Mouse (Mus musculus) stomach, embryonic 15.5 days (tissue): Measurements from ENCODE around the gene Tmem86b. TPM values are rescaled to one million over a fixed set of nuclear protein-coding genes. Genes with fewer than 3 reads are reported as not detected.

ENCODE experiments used
- ATAC-seq: fragments of 200-750 bp; cut with Nextera tagmentation; 2 replicates; pipeline ENCODE4 v1.8.0; 2017; ENCODE audit warnings: low read depth, moderate number of reproducible peaks, moderate TSS enrichment; ENCODE audit not compliant: insufficient read depth, low FRiP score
- H3K27ac ChIP-seq: fragments of 300-500 bp; sonication (generic); 2 replicates; pipeline ENCODE4 v1.5.1; 2015; ENCODE audit warnings: mild to moderate bottlenecking, inconsistent platforms
- H3K27me3 ChIP-seq: fragments of 300-500 bp; sonication (generic); replicated peaks from 2 replicates; pipeline ENCODE4 v1.6.1; 2015; ENCODE audit warnings: inconsistent platforms
- H3K36me3 ChIP-seq: fragments of 300-500 bp; sonication (generic); 2 replicates; pipeline ENCODE4 v1.6.1; 2015; ENCODE audit warnings: inconsistent platforms
- H3K4me1 ChIP-seq: fragments of 300-500 bp; sonication (generic); 2 replicates; pipeline ENCODE4 v1.6.1; 2015; ENCODE audit warnings: inconsistent platforms
- H3K4me2 ChIP-seq: fragments of 300-500 bp; sonication (generic); 2 replicates; pipeline ENCODE4 v1.6.1; 2015; ENCODE audit warnings: mild to moderate bottlenecking, inconsistent platforms
- H3K4me3 ChIP-seq: fragments of 300-500 bp; sonication (generic); replicated peaks from 2 replicates; pipeline ENCODE4 v1.5.1; 2015; ENCODE audit warnings: inconsistent platforms
- H3K9ac ChIP-seq: fragments of 300-500 bp; sonication (generic); 2 replicates; pipeline ENCODE4 v1.6.1; 2015; ENCODE audit warnings: inconsistent platforms
- H3K9me3 ChIP-seq: fragments of 300-500 bp; sonication (generic); 2 replicates; pipeline ENCODE4 v1.6.1; 2016; ENCODE audit warnings: inconsistent platforms
- WGBS: fragments of 180-500 bp; shearing (Covaris S2); methylation state at CpG from one replicate; pipeline ENCODE4 v1.1.7; 2015; 5-methylcytosine and 5-hydroxymethylcytosine counted together
- polyA plus RNA-seq: library from polyadenylated mRNA; unstranded; fragments of >200 nt; fragmentation: Nextera tagmentation; extraction: Ambion mirVana; gene quantifications from 2 replicates; pipeline ENCODE4 v1.2.1, GENCODE M21; 2015

Gene Tmem86b
- polyA plus RNA-seq, 1 experiment from 2014 or later: 4.8 TPM

GRCm38 (mm10) chr7:4658128-4658907 is 27.1 kb upstream of the Tmem86b start:
- Histone ChIP-seq H3K4me2 (peak overlapping the region; percentile 83), H3K27me3 (no peaks in the 10 kb centered on the region), H3K9ac (peak overlapping the region; percentile 91), H3K9me3 (no peaks in the 10 kb centered on the region), H3K36me3 (peaks cover 9% of the 10 kb centered on the region), H3K27ac (peak overlapping the region; percentile 97), H3K4me3 (peak overlapping the region; percentile 95), H3K4me1 (peaks cover 41% of the 10 kb centered on the region)
- peak; percentile 38 for ATAC-seq
- WGBS: under 1% methylated on average over 69 of the region's 78 CpGs

GRCm38 (mm10) chr7:4657521-4658127 is 26.4 kb upstream of the Tmem86b start:
- ATAC-seq: no peak
- Histone ChIP-seq H3K4me2 (peak overlapping the region; percentile 83), H3K9ac (peak overlapping the region; percentile 91), H3K9me3 (no peaks in the 10 kb centered on the region), H3K36me3 (peaks cover 9% of the 10 kb centered on the region; the same call in 1 of the 2 replicates), H3K4me1 (peaks cover 45% of the 10 kb centered on the region), H3K27ac (peak overlapping the region; percentile 97; the same call in 1 of the 2 replicates), H3K27me3 (no peaks in the 10 kb centered on the region), H3K4me3 (peak overlapping the region; percentile 95)
- 28% methylated on average over 9 of the region's 9 CpGs for WGBS

- Histone ChIP-seq H3K9ac (no peak overlapping the region), H3K4me3 (peak overlapping the region; percentile 95; the same call in 1 of the 2 replicates), H3K4me1 (peaks cover 46% of the 10 kb centered on the region), H3K36me3 (0 out of 2 replicates have a peak, but pooled peaks cover 6% of the 10 kb centered on the region), H3K27me3 (no peaks in the 10 kb centered on the region), H3K9me3 (no peaks in the 10 kb centered on the region), H3K27ac (no peak overlapping the region), H3K4me2 (peak overlapping the region; percentile 83)
- no peak for ATAC-seq
- WGBS: 29% methylated on average over 1 of the region's 1 CpGs
These were observed 25.6 kb upstream of the Tmem86b start for GRCm38 (mm10) chr7:4656818-4657217.

- Histone ChIP-seq H3K36me3 (0 out of 2 replicates have a peak, but pooled peaks cover 9% of the 10 kb centered on the region), H3K9me3 (no peaks in the 10 kb centered on the region), H3K27me3 (no peaks in the 10 kb centered on the region), H3K4me1 (peaks cover 46% of the 10 kb centered on the region), H3K4me3 (no peak overlapping the region), H3K4me2 (0 out of 2 replicates have a peak overlapping the region, but pooled peaks have one; percentile 4), H3K27ac (no peak overlapping the region), H3K9ac (no peak overlapping the region)
- no peak for ATAC-seq
- 91% methylated on average over 1 of the region's 1 CpGs for WGBS
These were observed 24.7 kb upstream of the Tmem86b start for GRCm38 (mm10) chr7:4655916-4656315.

- Histone ChIP-seq H3K27ac (no peak overlapping the region), H3K4me1 (peaks cover 46% of the 10 kb centered on the region), H3K27me3 (no peaks in the 10 kb centered on the region), H3K4me3 (no peak overlapping the region), H3K4me2 (no peak overlapping the region), H3K36me3 (0 out of 2 replicates have a peak, but pooled peaks cover 9% of the 10 kb centered on the region), H3K9ac (no peak overlapping the region), H3K9me3 (no peaks in the 10 kb centered on the region)
- 77% methylated on average over 4 of the region's 4 CpGs for WGBS
- no peak for ATAC-seq
These were observed 24.2 kb upstream of the Tmem86b start for GRCm38 (mm10) chr7:4655393-4655792.

- H3K27me3 ChIP-seq: no peaks in the 10 kb centered on the region
- H3K4me3 ChIP-seq: no peak overlapping the region
- H3K4me2 ChIP-seq: peak overlapping the region; percentile 29; the same call in 1 of the 2 replicates
- no peaks in the 10 kb centered on the region for H3K9me3 ChIP-seq
- no peak overlapping the region for H3K9ac ChIP-seq
- 82% methylated on average over 2 of the region's 2 CpGs for WGBS
- H3K4me1 ChIP-seq: peaks cover 42% of the 10 kb centered on the region
- H3K36me3 ChIP-seq: 0 out of 2 replicates have a peak, but pooled peaks cover 9% of the 10 kb centered on the region
- ATAC-seq: no peak
- H3K27ac ChIP-seq: peak overlapping the region; percentile 62
These were observed 23.0 kb upstream of the Tmem86b start for GRCm38 (mm10) chr7:4654221-4654620.

GRCm38 (mm10) chr7:4653780-4654179 is 22.6 kb upstream of the Tmem86b start:
- no peak overlapping the region for H3K9ac ChIP-seq
- H3K4me2 ChIP-seq: peak overlapping the region; percentile 29; the same call in 1 of the 2 replicates
- H3K36me3 ChIP-seq: 0 out of 2 replicates have a peak, but pooled peaks cover 9% of the 10 kb centered on the region
- H3K9me3 ChIP-seq: no peaks in the 10 kb centered on the region
- H3K27me3 ChIP-seq: no peaks in the 10 kb centered on the region
- H3K4me3 ChIP-seq: no peak overlapping the region
- WGBS: 75% methylated on average over 7 of the region's 7 CpGs
- ATAC-seq: no peak
- H3K27ac ChIP-seq: peak overlapping the region; percentile 62
- H3K4me1 ChIP-seq: peaks cover 42% of the 10 kb centered on the region

GRCm38 (mm10) chr7:4653351-4653750 is 22.1 kb upstream of the Tmem86b start:
- H3K4me2 ChIP-seq: no peak overlapping the region
- peaks cover 42% of the 10 kb centered on the region for H3K4me1 ChIP-seq
- H3K9me3 ChIP-seq: no peaks in the 10 kb centered on the region
- no peak for ATAC-seq
- no peaks in the 10 kb centered on the region for H3K27me3 ChIP-seq
- H3K36me3 ChIP-seq: 0 out of 2 replicates have a peak, but pooled peaks cover 9% of the 10 kb centered on the region
- H3K4me3 ChIP-seq: no peak overlapping the region
- no peak overlapping the region for H3K9ac ChIP-seq
- 73% methylated on average over 5 of the region's 5 CpGs for WGBS
- H3K27ac ChIP-seq: 0 out of 2 replicates have a peak overlapping the region, but pooled peaks have one; percentile 35

- 80% methylated on average over 5 of the region's 5 CpGs for WGBS
- H3K4me1 ChIP-seq: peaks cover 38% of the 10 kb centered on the region
- no peaks in the 10 kb centered on the region for H3K27me3 ChIP-seq
- H3K4me2 ChIP-seq: no peak overlapping the region
- H3K27ac ChIP-seq: no peak overlapping the region
- H3K36me3 ChIP-seq: 0 out of 2 replicates have a peak, but pooled peaks cover 9% of the 10 kb centered on the region
- H3K9me3 ChIP-seq: no peaks in the 10 kb centered on the region
- no peak overlapping the region for H3K9ac ChIP-seq
- no peak for ATAC-seq
- no peak overlapping the region for H3K4me3 ChIP-seq
These were observed 21.5 kb upstream of the Tmem86b start for GRCm38 (mm10) chr7:4652726-4653125.

- H3K36me3 ChIP-seq: peaks cover 12% of the 10 kb centered on the region; the same call in 1 of the 2 replicates
- H3K27ac ChIP-seq: no peak overlapping the region
- H3K9ac ChIP-seq: no peak overlapping the region
- ATAC-seq: no peak
- no peaks in the 10 kb centered on the region for H3K9me3 ChIP-seq
- no peaks in the 10 kb centered on the region for H3K27me3 ChIP-seq
- WGBS: 69% methylated on average over 8 of the region's 8 CpGs
- H3K4me3 ChIP-seq: no peak overlapping the region
- H3K4me2 ChIP-seq: no peak overlapping the region
- peaks cover 27% of the 10 kb centered on the region for H3K4me1 ChIP-seq
These were observed 20.4 kb upstream of the Tmem86b start for GRCm38 (mm10) chr7:4651581-4651980.

GRCm38 (mm10) chr7:4647992-4648391 is 16.8 kb upstream of the Tmem86b start:
- peaks cover 28% of the 10 kb centered on the region for H3K36me3 ChIP-seq
- WGBS: 88% methylated on average over 2 of the region's 2 CpGs
- H3K9me3 ChIP-seq: no peaks in the 10 kb centered on the region

GRCm38 (mm10) chr7:4647291-4647690 is 16.1 kb upstream of the Tmem86b start:
- H3K4me3 ChIP-seq: no peak overlapping the region
- H3K36me3 ChIP-seq: peaks cover 34% of the 10 kb centered on the region
- H3K9me3 ChIP-seq: no peaks in the 10 kb centered on the region
- no peak overlapping the region for H3K27ac ChIP-seq
- 40% methylated on average over 6 of the region's 6 CpGs for WGBS
- H3K4me2 ChIP-seq: no peak overlapping the region
- H3K9ac ChIP-seq: no peak overlapping the region
- no peaks in the 10 kb centered on the region for H3K27me3 ChIP-seq
- H3K4me1 ChIP-seq: no peaks in the 10 kb centered on the region
- ATAC-seq: no peak

More at GRCm38 (mm10) chr7:4647992-4648391, 16.8 kb upstream of the Tmem86b start:
- Histone ChIP-seq H3K4me3 (no peak overlapping the region), H3K9ac (no peak overlapping the region), H3K27me3 (no peaks in the 10 kb centered on the region), H3K4me2 (no peak overlapping the region), H3K27ac (no peak overlapping the region), H3K4me1 (0 out of 2 replicates have a peak, but pooled peaks cover 4% of the 10 kb centered on the region)
- no peak for ATAC-seq
